Mouse (Mus musculus): ENCODE measurements at regions not wholly inside any gene's neighbourhood (a gene's known extent, or its start where the extent isn't known, plus 50 kb on each side); places are given as distances from the start of the nearest gene placed in this dataset.

GRCm38 (mm10) chr6:16141009-16141408 lies 420.5 kb downstream of the Mdfic start:
- 46% methylated on average over 3 of the region's 3 CpGs for WGBS
- TF ChIP-seq CTCF (conservative IDR thresholded peaks at IDR 0.05; ENCODE audit: insufficient read depth, insufficient read length, low read depth, low read length): no peak
- no peak for TF ChIP-seq POLR2A (IDR thresholded peaks at IDR 0.05; ENCODE audit: low read depth, low read length)
- Histone ChIP-seq H3K4me1 (ENCODE audit: control insufficient read depth, insufficient read depth, low read length) (no peaks in the 10 kb centered on the region), H3K4me3 (ENCODE audit: insufficient read depth, low read depth, low read length) (no peak overlapping the region), H3K27me3 (replicated peaks; ENCODE audit: control insufficient read depth, insufficient read depth, low read length) (no peaks in the 10 kb centered on the region), H3K36me3 (ENCODE audit: control insufficient read depth, insufficient read depth, low read length) (no peaks in the 10 kb centered on the region), H3K27ac (ENCODE audit: insufficient read depth, low read depth, low read length) (no peak overlapping the region)
- DNase-seq: no peak

- no peak overlapping the region for H3K27ac ChIP-seq (ENCODE audit: insufficient read depth, low read depth, low read length)
- 34% methylated on average over 6 of the region's 6 CpGs for WGBS
These were observed 424.1 kb downstream of the Mdfic start for GRCm38 (mm10) chr6:16144538-16144937.

GRCm38 (mm10) chr6:16150535-16150934 lies 430.1 kb downstream of the Mdfic start:
- H3K27ac ChIP-seq (ENCODE audit: insufficient read depth, low read depth, low read length): no peak overlapping the region
- WGBS: 85% methylated on average over 3 of the region's 3 CpGs
- TF ChIP-seq CTCF (conservative IDR thresholded peaks at IDR 0.05; ENCODE audit: insufficient read depth, insufficient read length, low read depth, low read length) (no peak), POLR2A (IDR thresholded peaks at IDR 0.05; ENCODE audit: low read depth, low read length) (no peak)
- no peaks in the 10 kb centered on the region for H3K27me3 ChIP-seq (replicated peaks; ENCODE audit: control insufficient read depth, insufficient read depth, low read length)
- no peak overlapping the region for H3K4me3 ChIP-seq (ENCODE audit: insufficient read depth, low read depth, low read length)
- no peaks in the 10 kb centered on the region for H3K36me3 ChIP-seq (ENCODE audit: control insufficient read depth, insufficient read depth, low read length)
- no peak for DNase-seq
- H3K4me1 ChIP-seq (ENCODE audit: control insufficient read depth, insufficient read depth, low read length): no peaks in the 10 kb centered on the region

More at GRCm38 (mm10) chr6:16144538-16144937, 424.1 kb downstream of the Mdfic start:
- no peak for DNase-seq
- H3K4me1 ChIP-seq (ENCODE audit: control insufficient read depth, insufficient read depth, low read length): no peaks in the 10 kb centered on the region
- H3K27me3 ChIP-seq (replicated peaks; ENCODE audit: control insufficient read depth, insufficient read depth, low read length): no peaks in the 10 kb centered on the region
- no peaks in the 10 kb centered on the region for H3K36me3 ChIP-seq (ENCODE audit: control insufficient read depth, insufficient read depth, low read length)
- no peak overlapping the region for H3K4me3 ChIP-seq (ENCODE audit: insufficient read depth, low read depth, low read length)
- TF ChIP-seq POLR2A (IDR thresholded peaks at IDR 0.05; ENCODE audit: low read depth, low read length): no peak
- no peak for TF ChIP-seq CTCF (conservative IDR thresholded peaks at IDR 0.05; ENCODE audit: insufficient read depth, insufficient read length, low read depth, low read length)

- TF ChIP-seq CTCF (conservative IDR thresholded peaks at IDR 0.05; ENCODE audit: insufficient read depth, insufficient read length, low read depth, low read length) (no peak), POLR2A (IDR thresholded peaks at IDR 0.05; ENCODE audit: low read depth, low read length) (no peak)
- H3K27ac ChIP-seq (ENCODE audit: insufficient read depth, low read depth, low read length): no peak overlapping the region
- no peak for DNase-seq
- no peaks in the 10 kb centered on the region for H3K4me1 ChIP-seq (ENCODE audit: control insufficient read depth, insufficient read depth, low read length)
- no peak overlapping the region for H3K4me3 ChIP-seq (ENCODE audit: insufficient read depth, low read depth, low read length)
- no peaks in the 10 kb centered on the region for H3K36me3 ChIP-seq (ENCODE audit: control insufficient read depth, insufficient read depth, low read length)
- no peaks in the 10 kb centered on the region for H3K27me3 ChIP-seq (replicated peaks; ENCODE audit: control insufficient read depth, insufficient read depth, low read length)
These were observed 431.0 kb downstream of the Mdfic start for GRCm38 (mm10) chr6:16151478-16151877.

- no peak for TF ChIP-seq CTCF (conservative IDR thresholded peaks at IDR 0.05; ENCODE audit: insufficient read depth, insufficient read length, low read depth, low read length)
- no peak for TF ChIP-seq POLR2A (IDR thresholded peaks at IDR 0.05; ENCODE audit: low read depth, low read length)
- Histone ChIP-seq H3K27me3 (replicated peaks; ENCODE audit: control insufficient read depth, insufficient read depth, low read length) (no peaks in the 10 kb centered on the region), H3K4me1 (ENCODE audit: control insufficient read depth, insufficient read depth, low read length) (no peaks in the 10 kb centered on the region), H3K36me3 (ENCODE audit: control insufficient read depth, insufficient read depth, low read length) (no peaks in the 10 kb centered on the region), H3K27ac (ENCODE audit: insufficient read depth, low read depth, low read length) (no peak overlapping the region), H3K4me3 (ENCODE audit: insufficient read depth, low read depth, low read length) (no peak overlapping the region)
- 55% methylated on average over 6 of the region's 6 CpGs for WGBS
- DNase-seq: no peak
These were observed 432.2 kb downstream of the Mdfic start for GRCm38 (mm10) chr6:16152691-16153090.

- no peak for DNase-seq
- Histone ChIP-seq H3K4me3 (ENCODE audit: insufficient read depth, low read depth, low read length) (no peak overlapping the region), H3K4me1 (ENCODE audit: control insufficient read depth, insufficient read depth, low read length) (no peaks in the 10 kb centered on the region), H3K27me3 (replicated peaks; ENCODE audit: control insufficient read depth, insufficient read depth, low read length) (no peaks in the 10 kb centered on the region), H3K27ac (ENCODE audit: insufficient read depth, low read depth, low read length) (no peak overlapping the region), H3K36me3 (ENCODE audit: control insufficient read depth, insufficient read depth, low read length) (no peaks in the 10 kb centered on the region)
- WGBS: 95% methylated on average over 2 of the region's 2 CpGs
- no peak for TF ChIP-seq POLR2A (IDR thresholded peaks at IDR 0.05; ENCODE audit: low read depth, low read length)
- TF ChIP-seq CTCF (conservative IDR thresholded peaks at IDR 0.05; ENCODE audit: insufficient read depth, insufficient read length, low read depth, low read length): no peak
These were observed 444.6 kb downstream of the Mdfic start for GRCm38 (mm10) chr6:16165012-16165411.

GRCm38 (mm10) chr6:16171871-16172270 lies 451.4 kb downstream of the Mdfic start:
- Histone ChIP-seq H3K27ac (ENCODE audit: insufficient read depth, low read depth, low read length) (no peak overlapping the region), H3K36me3 (ENCODE audit: control insufficient read depth, insufficient read depth, low read length) (no peaks in the 10 kb centered on the region), H3K4me1 (ENCODE audit: control insufficient read depth, insufficient read depth, low read length) (no peaks in the 10 kb centered on the region), H3K4me3 (ENCODE audit: insufficient read depth, low read depth, low read length) (no peak overlapping the region), H3K27me3 (replicated peaks; ENCODE audit: control insufficient read depth, insufficient read depth, low read length) (no peaks in the 10 kb centered on the region)
- TF ChIP-seq CTCF (conservative IDR thresholded peaks at IDR 0.05; ENCODE audit: insufficient read depth, insufficient read length, low read depth, low read length): no peak
- TF ChIP-seq POLR2A (IDR thresholded peaks at IDR 0.05; ENCODE audit: low read depth, low read length): no peak
- 89% methylated on average over 3 of the region's 3 CpGs for WGBS
- no peak for DNase-seq

- WGBS: 22% methylated on average over 5 of the region's 5 CpGs
- TF ChIP-seq POLR2A (IDR thresholded peaks at IDR 0.05; ENCODE audit: low read depth, low read length): no peak
- no peak for TF ChIP-seq CTCF (conservative IDR thresholded peaks at IDR 0.05; ENCODE audit: insufficient read depth, insufficient read length, low read depth, low read length)
- Histone ChIP-seq H3K27ac (ENCODE audit: insufficient read depth, low read depth, low read length) (no peak overlapping the region), H3K27me3 (replicated peaks; ENCODE audit: control insufficient read depth, insufficient read depth, low read length) (no peaks in the 10 kb centered on the region), H3K36me3 (ENCODE audit: control insufficient read depth, insufficient read depth, low read length) (no peaks in the 10 kb centered on the region), H3K4me3 (ENCODE audit: insufficient read depth, low read depth, low read length) (no peak overlapping the region), H3K4me1 (ENCODE audit: control insufficient read depth, insufficient read depth, low read length) (no peaks in the 10 kb centered on the region)
- DNase-seq: no peak
These were observed 456.9 kb downstream of the Mdfic start for GRCm38 (mm10) chr6:16177313-16177712.

Data from kidney, adult 2 months (tissue).